Comparison of ENCODE assay signal across 16 mouse cellular contexts in genomic region chr1:88799343-88799742, GRCm38 (mm10).
DNase-seq lines count a peak whose midpoint lies in the region; ATAC-seq and TF ChIP-seq lines count a peak whose summit lies in the region.
"Had no signal": no experiment of that assay in that cellular context is flagged by ENCODE, and none has a peak within 500 bp of the region (broad histone marks: within the 10 kb centered on the region; RNA-seq: fewer than 3 reads in every experiment).

No protein-coding gene starts in this region.

- H3K4me2 ChIP-seq in forebrain, postnatal 0 days (ENCODE audit: low read depth), result no peak overlapping the region
- no peak overlapping the region for H3K4me2 ChIP-seq in neural tube, embryonic 15.5 days
- no peak overlapping the region for H3K4me2 ChIP-seq in neural tube, embryonic 12.5 days (replicated peaks)
- H3K4me2 ChIP-seq: heart, embryonic 15.5 days; hindbrain, embryonic 15.5 days; liver, embryonic 13.5 days; neural tube, embryonic 13.5 days had no signal

- no peaks in the 10 kb centered on the region for H3K36me3 ChIP-seq in forebrain, embryonic 10.5 days (replicated peaks)
- no peaks in the 10 kb centered on the region for H3K36me3 ChIP-seq in forebrain, postnatal 0 days (ENCODE audit: insufficient read depth)
- no peaks in the 10 kb centered on the region for H3K36me3 ChIP-seq in neural tube, embryonic 15.5 days
- no peaks in the 10 kb centered on the region for H3K36me3 ChIP-seq in limb, embryonic 10.5 days
- H3K36me3 ChIP-seq in neural tube, embryonic 12.5 days, result no peaks in the 10 kb centered on the region
- H3K36me3 ChIP-seq: heart, embryonic 15.5 days; hindbrain, embryonic 15.5 days; liver, embryonic 13.5 days; neural tube, embryonic 13.5 days had no signal

- peaks cover 15% of the 10 kb centered on the region; the same call in 1 of the 2 replicates for H3K27me3 ChIP-seq in forebrain, embryonic 10.5 days (ENCODE audit: poor library complexity, severe bottlenecking)
- no peaks in the 10 kb centered on the region for H3K27me3 ChIP-seq in forebrain, postnatal 0 days (ENCODE audit: insufficient read depth, low read length)
- no peaks in the 10 kb centered on the region for H3K27me3 ChIP-seq in neural tube, embryonic 15.5 days (replicated peaks)
- H3K27me3 ChIP-seq in limb, embryonic 10.5 days (ENCODE audit: low read depth, poor library complexity, severe bottlenecking), result no peaks in the 10 kb centered on the region
- H3K27me3 ChIP-seq in neural tube, embryonic 12.5 days (replicated peaks), result no peaks in the 10 kb centered on the region
- H3K27me3 ChIP-seq: heart, embryonic 15.5 days; hindbrain, embryonic 15.5 days; liver, embryonic 13.5 days; megakaryocyte, embryonic 14.5 days; neural tube, embryonic 13.5 days had no signal

- H3K4me3 ChIP-seq in forebrain, embryonic 10.5 days, result no peak overlapping the region
- no peak overlapping the region for H3K4me3 ChIP-seq in forebrain, postnatal 0 days (ENCODE audit: low read depth, low read length)
- no peak overlapping the region for H3K4me3 ChIP-seq in neural tube, embryonic 15.5 days (replicated peaks)
- no peak overlapping the region for H3K4me3 ChIP-seq in limb, embryonic 10.5 days
- H3K4me3 ChIP-seq in neural tube, embryonic 12.5 days, result no peak overlapping the region
- H3K4me3 ChIP-seq: heart, embryonic 15.5 days; hindbrain, embryonic 15.5 days; liver, embryonic 13.5 days; megakaryocyte, embryonic 14.5 days; neural tube, embryonic 13.5 days had no signal

- no peak for ATAC-seq in forebrain, postnatal 0 days
- no peak for ATAC-seq in neural tube, embryonic 15.5 days (ENCODE audit: low FRiP score)
- ATAC-seq in neural tube, embryonic 12.5 days (ENCODE audit: low FRiP score, low read depth), result 0 out of 2 replicates have a peak, but pooled peaks have one; percentile 41

- no peak for TF ChIP-seq CTCF in forebrain, postnatal 0 days (IDR thresholded peaks at IDR 0.05; ENCODE audit: low read depth)

- peak; percentile 39 for DNase-seq in forebrain, embryonic 10.5 days (ENCODE audit: extremely low spot score, low spot score)
- no peak for DNase-seq in forebrain, postnatal 0 days
- DNase-seq in neural tube, embryonic 10.5 days (ENCODE audit: extremely low spot score, low spot score), result peak; percentile 41
- no peak for DNase-seq in limb, embryonic 10.5 days (ENCODE audit: low spot score)
- DNase-seq in urinary bladder, postnatal 10 days (ENCODE audit: low spot score), result no peak
- DNase-seq in cerebellum, adult 11 months, result no peak
- DNase-seq: cerebellum, adult 18-20 months; kidney, adult 18-20 months; kidney, postnatal 14 days; liver, embryonic 13.5 days had no signal

- H3K4me1 ChIP-seq in forebrain, embryonic 10.5 days, result peaks cover 34% of the 10 kb centered on the region
- H3K4me1 ChIP-seq in forebrain, postnatal 0 days (ENCODE audit: insufficient read depth), result no peaks in the 10 kb centered on the region
- peaks cover 10% of the 10 kb centered on the region; the same call in 1 of the 2 replicates for H3K4me1 ChIP-seq in neural tube, embryonic 15.5 days
- peaks cover 24% of the 10 kb centered on the region for H3K4me1 ChIP-seq in limb, embryonic 10.5 days
- H3K4me1 ChIP-seq in neural tube, embryonic 12.5 days, result peaks cover 21% of the 10 kb centered on the region
- H3K4me1 ChIP-seq: liver, embryonic 13.5 days; megakaryocyte, embryonic 14.5 days had no signal

- 23% methylated on average over 7 of the region's 7 CpGs for WGBS in forebrain, embryonic 10.5 days
- WGBS in forebrain, postnatal 0 days, result 30% methylated on average over 7 of the region's 7 CpGs
- 23% methylated on average over 7 of the region's 7 CpGs for WGBS in neural tube, embryonic 15.5 days
- WGBS in limb, embryonic 10.5 days, result 45% methylated on average over 7 of the region's 7 CpGs
- WGBS in neural tube, embryonic 12.5 days, result 14% methylated on average over 7 of the region's 7 CpGs

- peak overlapping the region; percentile 54 for H3K27ac ChIP-seq in forebrain, embryonic 10.5 days
- no peak overlapping the region for H3K27ac ChIP-seq in forebrain, postnatal 0 days (ENCODE audit: low read depth, low read length)
- H3K27ac ChIP-seq in neural tube, embryonic 15.5 days (replicated peaks), result no peak overlapping the region
- 0 out of 2 replicates have a peak overlapping the region, but pooled peaks have one; percentile 56 for H3K27ac ChIP-seq in limb, embryonic 10.5 days
- no peak overlapping the region for H3K27ac ChIP-seq in neural tube, embryonic 12.5 days
- H3K27ac ChIP-seq: heart, embryonic 15.5 days; hindbrain, embryonic 15.5 days; liver, embryonic 13.5 days; neural tube, embryonic 13.5 days had no signal

- H3K9ac ChIP-seq in forebrain, postnatal 0 days, result no peak overlapping the region
- H3K9ac ChIP-seq in neural tube, embryonic 15.5 days (replicated peaks), result no peak overlapping the region
- H3K9ac ChIP-seq in neural tube, embryonic 12.5 days, result no peak overlapping the region
- H3K9ac ChIP-seq: heart, embryonic 15.5 days; hindbrain, embryonic 15.5 days; liver, embryonic 13.5 days; neural tube, embryonic 13.5 days had no signal

- peaks cover 16% of the 10 kb centered on the region; the same call in 1 of the 2 replicates for H3K9me3 ChIP-seq in forebrain, embryonic 10.5 days
- H3K9me3 ChIP-seq in forebrain, postnatal 0 days (ENCODE audit: low read length), result no peaks in the 10 kb centered on the region
- H3K9me3 ChIP-seq in neural tube, embryonic 15.5 days (replicated peaks), result no peaks in the 10 kb centered on the region
- H3K9me3 ChIP-seq in limb, embryonic 10.5 days (replicated peaks), result no peaks in the 10 kb centered on the region
- H3K9me3 ChIP-seq in neural tube, embryonic 12.5 days, result peaks cover 9% of the 10 kb centered on the region
- H3K9me3 ChIP-seq: heart, embryonic 15.5 days; hindbrain, embryonic 15.5 days; liver, embryonic 13.5 days had no signal

Comparison
In these comparisons a context has a peak if more than half of its experiments do, and no peak if none do; other contexts are left out.
1. DNase-seq: peak in forebrain, embryonic 10.5 days (single experiment) and neural tube, embryonic 10.5 days (single experiment); none in forebrain, postnatal 0 days (single experiment), limb, embryonic 10.5 days (single experiment), urinary bladder, postnatal 10 days (single experiment) and cerebellum, adult 11 months (single experiment).
2. H3K27ac ChIP-seq: peak in forebrain, embryonic 10.5 days (single experiment) and limb, embryonic 10.5 days (single experiment); none in forebrain, postnatal 0 days (single experiment), neural tube, embryonic 15.5 days (single experiment) and neural tube, embryonic 12.5 days (single experiment).